Mouse (Mus musculus): ENCODE results near the gene Mill1.

DNA sequence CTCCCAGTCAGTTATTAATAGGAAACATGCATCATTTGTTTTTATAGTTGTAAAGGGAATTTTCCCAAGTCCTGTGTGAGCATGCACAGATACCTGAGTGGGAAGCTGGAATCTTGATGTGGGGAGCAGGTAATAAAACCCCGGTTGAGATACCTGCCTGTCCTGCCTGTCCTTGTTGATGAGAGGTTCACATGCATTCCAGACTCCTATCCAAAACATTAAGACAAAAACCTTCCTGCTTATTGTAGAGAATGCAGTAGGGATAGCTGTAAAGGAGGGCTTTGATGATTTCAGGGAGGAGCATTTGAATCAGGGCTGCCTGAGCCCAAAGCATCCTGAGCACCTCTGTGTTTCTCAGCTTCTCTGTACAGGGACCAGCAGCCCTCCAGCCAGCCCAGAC, at the start of gene Mill1:
- TF ChIP-seq CTCF (IDR thresholded peaks at IDR 0.05) (no peak), EP300 (IDR thresholded peaks at IDR 0.05) (no peak)

Data from lung, postnatal 0 days (tissue).